Mouse (Mus musculus): Measurements from ENCODE around the gene Slc12a5.

The Slc12a5 gene

DNA sequence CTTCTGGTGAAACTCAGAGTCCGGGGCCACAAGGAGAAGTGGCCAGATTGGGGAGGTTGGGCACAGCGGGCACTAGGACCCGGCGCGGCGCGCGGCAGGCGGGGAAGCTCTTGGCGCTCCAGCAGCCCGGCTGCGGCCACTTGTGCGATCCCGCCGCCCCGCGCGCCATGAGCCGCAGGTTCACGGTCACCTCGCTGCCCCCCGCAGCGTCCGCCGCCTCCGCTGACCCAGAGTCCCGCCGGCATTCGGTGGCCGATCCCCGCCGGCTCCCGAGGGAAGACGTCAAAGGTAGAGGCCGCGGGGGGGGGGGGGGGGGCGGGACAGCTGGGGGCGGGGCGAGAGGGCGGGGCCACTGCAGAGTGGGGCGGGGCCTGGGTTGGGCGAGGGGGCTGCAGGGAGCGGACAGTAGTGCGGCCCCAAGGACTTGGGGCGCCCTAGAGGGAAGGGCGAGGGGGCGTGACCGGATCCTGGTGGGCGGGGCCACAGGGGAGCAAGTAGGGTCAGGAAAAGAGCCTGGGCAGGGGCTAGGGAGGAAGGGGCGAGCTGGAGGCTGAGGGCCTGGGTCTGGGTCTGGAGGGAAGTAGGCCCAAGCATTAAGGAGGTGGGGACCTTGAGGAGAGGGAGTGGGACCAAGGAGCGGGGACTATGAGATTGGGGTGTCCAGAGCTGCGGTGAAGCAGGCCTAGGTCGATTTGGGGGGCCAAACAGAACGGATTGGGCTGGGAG lies at the start of gene Slc12a5:
Gene Slc12a5, plus strand, starts transcription at position 87 of the 726 bp plus-strand sequence.
- peak; percentile 74 for DNase-seq

DNA sequence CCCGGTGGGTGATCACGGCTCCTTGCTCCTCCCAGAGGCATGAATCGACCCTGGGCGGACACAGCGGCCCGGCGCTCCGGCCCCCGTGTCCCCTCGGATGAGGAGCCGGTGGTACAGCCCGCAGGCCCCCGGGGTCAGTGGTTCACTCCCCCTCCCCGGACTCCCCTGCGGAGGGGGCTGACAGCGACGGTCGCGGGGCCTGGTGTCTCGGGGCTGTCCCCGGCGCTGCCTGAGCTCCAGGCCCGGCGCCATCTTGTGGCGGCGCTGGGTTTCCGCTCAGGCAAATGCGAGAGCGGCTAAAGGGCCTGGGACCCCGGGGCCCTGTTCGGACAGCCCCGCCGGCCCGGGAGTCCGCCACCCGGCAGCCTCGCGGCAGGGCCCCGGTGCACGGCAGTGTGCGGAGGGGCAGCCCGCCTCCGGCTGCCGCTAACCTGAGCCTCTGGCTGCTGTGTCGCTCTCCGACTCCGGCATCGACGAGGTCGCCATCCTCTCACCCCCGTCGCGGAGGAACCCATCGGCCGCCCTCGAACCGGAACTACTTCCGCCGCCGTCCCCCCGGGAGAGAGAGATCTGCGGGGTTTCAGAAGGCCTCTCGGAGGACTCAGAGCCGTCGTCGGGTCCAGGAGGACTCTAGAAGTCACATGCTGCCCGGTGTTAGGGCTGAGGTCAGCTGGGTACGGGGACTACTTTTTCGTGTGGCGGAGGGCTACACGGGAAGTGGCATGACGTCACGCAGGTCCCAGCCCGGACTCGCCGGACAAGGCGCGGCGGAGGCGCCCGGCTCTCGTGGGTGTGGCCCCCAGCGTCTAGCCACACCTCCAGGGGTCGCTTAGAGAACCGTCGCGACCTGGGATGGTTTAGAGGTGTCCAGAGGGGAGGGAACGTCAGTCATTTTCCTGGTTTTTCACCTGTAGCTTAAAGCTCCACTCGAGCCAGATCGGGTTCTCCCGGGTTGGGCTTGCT lies 49.2 kb upstream of the Slc12a5 start, which contains the start of gene Zfp335:
Gene Zfp335, minus strand, starts transcription at position 672 of the 963 bp plus-strand sequence.
- peak; percentile 89 for DNase-seq

DNA sequence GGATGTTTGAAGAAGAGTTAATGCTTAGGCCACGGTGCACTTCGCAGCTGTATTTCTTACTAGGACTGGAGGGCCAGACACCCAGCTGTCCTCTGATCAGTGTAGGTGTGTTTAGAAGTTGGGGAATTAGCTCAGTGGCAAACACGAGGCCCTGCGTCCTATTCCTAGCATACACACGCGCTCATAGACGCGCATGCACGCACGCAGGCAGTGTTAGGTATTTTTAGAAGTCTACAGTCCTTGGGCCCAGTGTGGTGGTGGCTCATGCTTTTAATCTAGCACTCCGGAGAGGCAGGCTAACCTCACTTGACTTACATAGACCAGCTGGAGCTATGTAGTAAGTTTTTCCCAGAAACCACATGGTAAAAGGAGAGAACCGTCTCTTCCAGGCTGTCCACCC lies 48.5 kb upstream of the Slc12a5 start:
- DNase-seq = peak; percentile 39

DNA sequence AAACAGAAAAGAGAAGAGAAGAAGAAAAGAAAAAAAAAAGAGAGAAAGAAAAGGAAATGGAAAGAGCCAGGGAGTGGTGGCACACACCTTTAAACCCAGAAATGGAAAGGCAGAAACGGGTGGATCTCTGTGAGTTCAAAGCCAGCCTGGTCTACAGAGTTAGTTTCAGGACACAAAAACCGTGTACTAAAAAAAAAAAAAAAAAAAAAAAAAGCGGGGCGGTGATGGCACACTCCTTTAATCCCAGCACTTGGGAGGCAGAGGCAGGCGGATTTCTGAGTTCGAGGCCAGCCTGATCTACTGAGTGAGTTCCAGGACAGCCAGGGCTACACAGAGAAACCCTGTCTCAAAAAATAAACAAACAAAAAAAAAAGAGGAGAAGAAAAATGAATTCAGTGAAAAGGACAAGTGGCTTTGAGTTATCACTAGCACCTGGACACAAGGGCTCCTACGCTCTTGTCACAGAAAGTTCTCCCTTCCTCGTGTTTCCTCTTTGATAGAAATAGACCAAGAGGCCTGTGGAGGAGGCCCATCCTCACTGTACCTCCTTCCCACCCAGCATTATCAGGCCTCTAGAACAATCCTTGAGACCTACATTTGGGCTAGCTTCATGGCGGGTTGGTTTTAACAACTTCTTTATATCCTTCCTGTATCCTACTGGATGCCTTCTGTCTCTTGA lies 47.7 kb upstream of the Slc12a5 start:
- DNase-seq = no peak

- no peak for DNase-seq
Observed at GRCm38 (mm10) chr2:164913428-164913786, 47.2 kb upstream of the Slc12a5 start.

GRCm38 (mm10) chr2:164916820-164917219 lies 43.8 kb upstream of the Slc12a5 start:
- DNase-seq = no peak

DNA sequence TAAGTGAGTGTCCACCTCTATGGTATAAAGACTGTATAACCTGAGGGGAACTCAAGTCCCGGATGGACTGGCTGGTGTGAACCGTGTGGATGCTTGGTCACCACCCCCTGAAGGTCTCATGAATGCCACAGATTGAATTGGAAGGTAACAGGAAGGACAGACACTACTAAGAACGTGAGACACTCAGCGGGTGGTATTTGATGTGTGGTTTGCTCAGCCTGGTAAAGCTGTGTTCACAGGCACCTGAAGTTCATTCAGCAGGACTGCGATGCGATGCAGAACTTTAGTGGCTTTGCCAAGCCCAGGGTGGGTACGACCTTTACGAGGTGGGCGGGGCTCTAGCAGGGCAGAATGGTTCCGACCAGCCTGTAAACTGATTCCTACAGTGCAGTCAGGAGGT lies 43.2 kb upstream of the Slc12a5 start:
- DNase-seq = no peak

GRCm38 (mm10) chr2:164918325-164918724 lies 42.3 kb upstream of the Slc12a5 start:
- DNase-seq = no peak

- DNase-seq = no peak
Observed at GRCm38 (mm10) chr2:164921984-164922383, 38.6 kb upstream of the Slc12a5 start.

- DNase-seq = no peak
Observed at GRCm38 (mm10) chr2:164923291-164923690, 37.3 kb upstream of the Slc12a5 start.

GRCm38 (mm10) chr2:164924100-164924857 lies 36.3 kb upstream of the Slc12a5 start:
- peak; percentile 78 for DNase-seq

GRCm38 (mm10) chr2:164930706-164931581 lies 29.7 kb upstream of the Slc12a5 start:
- DNase-seq = no peak

GRCm38 (mm10) chr2:164933534-164933933 lies 27.1 kb upstream of the Slc12a5 start:
- no peak for DNase-seq

GRCm38 (mm10) chr2:164935991-164936390 lies 24.6 kb upstream of the Slc12a5 start:
- no peak for DNase-seq

- DNase-seq = peak; percentile 53
Observed at GRCm38 (mm10) chr2:164938146-164939091, 22.2 kb upstream of the Slc12a5 start.

- DNase-seq = peak; percentile 30
Observed at GRCm38 (mm10) chr2:164939106-164939505, 21.5 kb upstream of the Slc12a5 start.

DNA sequence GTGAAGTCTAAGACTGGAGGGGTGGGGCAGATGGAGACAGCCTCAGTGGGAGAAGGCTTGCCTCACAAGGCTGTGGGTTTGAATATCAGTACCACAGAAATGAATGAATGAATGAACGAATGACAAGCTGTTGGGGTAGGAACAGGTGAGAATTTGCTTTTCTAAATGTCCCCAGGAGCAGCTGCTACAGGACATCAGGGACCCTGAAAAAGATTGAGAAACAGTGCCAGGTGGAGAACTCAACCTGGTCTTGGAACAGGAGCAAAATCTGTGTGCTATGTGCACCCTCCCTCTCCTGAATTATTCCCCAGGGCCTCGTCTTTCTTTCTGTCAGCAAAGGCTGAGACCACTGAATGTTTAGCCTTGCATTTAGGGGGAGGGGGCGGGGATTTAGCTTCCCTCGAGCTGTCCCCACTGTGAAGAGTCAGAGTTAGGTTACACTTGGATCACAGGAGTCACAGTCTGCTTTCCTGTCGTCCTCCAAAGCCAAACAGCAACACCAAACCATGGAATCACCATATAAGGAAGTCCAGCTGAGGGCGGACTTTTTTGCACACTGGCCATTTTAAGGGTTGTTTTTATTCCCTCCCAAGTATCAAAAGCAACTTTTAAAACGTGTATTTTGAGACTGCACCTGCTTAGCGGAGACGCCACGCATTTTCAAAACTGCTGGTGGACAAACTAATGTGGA lies 20.3 kb upstream of the Slc12a5 start, which contains the start of gene Mmp9:
Gene Mmp9, plus strand, starts transcription at position 641 of the 691 bp plus-strand sequence.
- no peak for DNase-seq

DNA sequence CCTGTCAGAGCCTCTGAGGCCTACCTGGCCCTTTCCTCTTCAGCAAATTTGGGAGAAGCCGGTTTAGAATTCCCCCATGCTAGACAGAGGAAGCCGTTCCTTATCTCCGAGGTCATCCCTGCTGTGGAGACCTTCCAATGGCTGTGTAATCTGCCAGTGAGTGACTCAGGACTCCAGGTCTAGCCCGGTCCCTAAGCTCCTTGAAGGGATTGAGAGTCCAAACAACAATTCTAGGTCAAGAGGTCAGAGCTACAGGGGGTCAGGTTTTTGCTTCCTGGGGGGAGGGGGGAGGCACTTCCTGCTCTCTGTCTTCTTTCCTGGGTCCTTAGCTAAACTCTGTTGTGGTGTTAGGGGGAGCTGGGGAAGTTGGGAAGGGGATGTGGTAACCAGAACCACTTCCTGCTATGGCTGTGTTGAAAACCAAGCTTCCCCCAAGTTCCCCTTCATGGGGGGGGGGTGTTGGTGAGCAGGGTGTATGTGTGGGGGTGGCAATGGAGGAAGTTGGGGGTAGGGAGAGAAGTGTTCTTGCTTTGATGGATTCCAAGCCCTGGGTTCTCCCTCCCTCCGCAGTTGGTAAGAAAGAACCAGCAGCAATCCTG lies 17.8 kb upstream of the Slc12a5 start:
- DNase-seq = no peak

DNA sequence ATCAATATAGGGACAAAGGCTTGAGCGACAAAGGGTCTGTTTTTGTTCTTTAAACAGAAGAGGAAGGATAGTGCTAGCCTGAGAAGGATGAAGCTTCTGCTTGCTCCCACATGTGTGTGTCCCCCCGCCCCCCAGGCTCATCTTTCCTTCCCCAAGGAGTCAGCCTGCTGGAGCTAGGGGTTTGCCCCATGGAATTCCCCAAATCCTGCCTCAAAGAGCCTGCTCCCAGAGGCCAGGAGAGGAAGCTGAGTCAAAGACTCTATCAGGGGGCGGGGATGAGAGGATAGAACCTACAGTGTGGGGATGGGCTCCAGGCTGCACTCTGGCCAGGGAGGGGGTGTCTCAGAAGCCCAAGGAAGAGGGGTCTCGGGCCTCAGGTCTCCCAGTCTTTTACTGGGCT lies 13.1 kb upstream of the Slc12a5 start:
- DNase-seq = no peak

Data from right cerebral cortex, postnatal 4 days (tissue).